Mouse (Mus musculus) liver, embryonic 14.5 days (tissue): ENCODE results near the gene Ppip5k1.
A peak's percentile ranks its signal among the peaks of the same experiment; 100 is the strongest.

Experiments used
- CTCF ChIP-seq: IDR thresholded peaks from 2 replicates; pipeline ENCODE4 v1.5.1; 2016; ENCODE audit warnings: antibody characterized with exemption, low read depth, control low read depth
- EP300 ChIP-seq: IDR thresholded peaks from 2 replicates; pipeline ENCODE4 v1.6.1; 2016; ENCODE audit warnings: antibody characterized with exemption, low read depth

GRCm38 (mm10) chr2:121396624-121397023 lies 41.4 kb upstream of the Ppip5k1 start:
- TF ChIP-seq CTCF = peak; percentile 77
- TF ChIP-seq EP300 = no peak
